Mouse (Mus musculus): ENCODE measurements around the gene Tacc2. TPM values are rescaled to one million over a fixed set of nuclear protein-coding genes. Genes with fewer than 3 reads are reported as not detected.

Gene Tacc2
- polyA plus RNA-seq, 1 experiment from 2014 or later, result 69.4 TPM

GRCm38 (mm10) chr7:130625361-130625760, 48.1 kb downstream of the Tacc2 start:
- Histone ChIP-seq H3K4me1 (0 out of 2 replicates have a peak, but pooled peaks cover 5% of the 10 kb centered on the region), H3K36me3 (no peaks in the 10 kb centered on the region), H3K9ac (no peak overlapping the region), H3K9me3 (replicated peaks) (no peaks in the 10 kb centered on the region), H3K4me3 (no peak overlapping the region), H3K27ac (no peak overlapping the region), H3K27me3 (0 out of 2 replicates have a peak, but pooled peaks cover 2% of the 10 kb centered on the region), H3K4me2 (replicated peaks) (no peak overlapping the region)
- 84% methylated on average over 7 of the region's 7 CpGs for WGBS
- no peak for ATAC-seq (ENCODE audit: low FRiP score)

- WGBS, result 47% methylated on average over 1 of the region's 1 CpGs
- Histone ChIP-seq H3K9ac (no peak overlapping the region), H3K4me3 (no peak overlapping the region), H3K36me3 (no peaks in the 10 kb centered on the region), H3K4me2 (replicated peaks) (no peak overlapping the region), H3K4me1 (0 out of 2 replicates have a peak, but pooled peaks cover 7% of the 10 kb centered on the region), H3K27me3 (no peaks in the 10 kb centered on the region), H3K9me3 (replicated peaks) (no peaks in the 10 kb centered on the region), H3K27ac (no peak overlapping the region)
- no peak for ATAC-seq (ENCODE audit: low FRiP score)
Measured at GRCm38 (mm10) chr7:130628601-130629000, 51.4 kb downstream of the Tacc2 start.

- Histone ChIP-seq H3K4me3 (no peak overlapping the region), H3K36me3 (no peaks in the 10 kb centered on the region), H3K4me2 (replicated peaks) (no peak overlapping the region), H3K9ac (no peak overlapping the region), H3K27me3 (no peaks in the 10 kb centered on the region), H3K27ac (no peak overlapping the region), H3K9me3 (replicated peaks) (no peaks in the 10 kb centered on the region), H3K4me1 (0 out of 2 replicates have a peak, but pooled peaks cover 7% of the 10 kb centered on the region)
- ATAC-seq (ENCODE audit: low FRiP score), result no peak
- 89% methylated on average over 7 of the region's 7 CpGs for WGBS
Measured at GRCm38 (mm10) chr7:130629999-130630398, 52.8 kb downstream of the Tacc2 start.

- Histone ChIP-seq H3K9me3 (replicated peaks) (no peaks in the 10 kb centered on the region), H3K27me3 (no peaks in the 10 kb centered on the region), H3K4me3 (no peak overlapping the region), H3K4me1 (0 out of 2 replicates have a peak, but pooled peaks cover 7% of the 10 kb centered on the region), H3K4me2 (replicated peaks) (no peak overlapping the region), H3K36me3 (no peaks in the 10 kb centered on the region), H3K27ac (no peak overlapping the region), H3K9ac (no peak overlapping the region)
- 89% methylated on average over 3 of the region's 3 CpGs for WGBS
- ATAC-seq (ENCODE audit: low FRiP score), result no peak
Measured at GRCm38 (mm10) chr7:130630956-130631355, 53.7 kb downstream of the Tacc2 start.

- 59% methylated on average over 22 of the region's 22 CpGs for WGBS
Measured at GRCm38 (mm10) chr7:130631553-130632378, 54.5 kb downstream of the Tacc2 start.

GRCm38 (mm10) chr7:130632379-130632732, 55.1 kb downstream of the Tacc2 start:
- Histone ChIP-seq H3K27me3 (no peaks in the 10 kb centered on the region), H3K4me2 (replicated peaks) (no peak overlapping the region), H3K4me1 (0 out of 2 replicates have a peak, but pooled peaks cover 10% of the 10 kb centered on the region), H3K9me3 (replicated peaks) (no peaks in the 10 kb centered on the region), H3K4me3 (no peak overlapping the region), H3K36me3 (no peaks in the 10 kb centered on the region), H3K27ac (no peak overlapping the region), H3K9ac (no peak overlapping the region)
- ATAC-seq (ENCODE audit: low FRiP score), result no peak
- WGBS, result 91% methylated on average over 5 of the region's 5 CpGs

More at GRCm38 (mm10) chr7:130631553-130632378, 54.5 kb downstream of the Tacc2 start:
- Histone ChIP-seq H3K4me1 (0 out of 2 replicates have a peak, but pooled peaks cover 7% of the 10 kb centered on the region), H3K4me3 (no peak overlapping the region), H3K36me3 (no peaks in the 10 kb centered on the region), H3K27me3 (no peaks in the 10 kb centered on the region), H3K27ac (no peak overlapping the region), H3K9me3 (replicated peaks) (no peaks in the 10 kb centered on the region), H3K4me2 (replicated peaks) (no peak overlapping the region), H3K9ac (no peak overlapping the region)
- no peak for ATAC-seq (ENCODE audit: low FRiP score)

GRCm38 (mm10) chr7:130634259-130634871, 57.1 kb downstream of the Tacc2 start:
- no peak overlapping the region for H3K27ac ChIP-seq

GRCm38 (mm10) chr7:130635212-130635611, 58.0 kb downstream of the Tacc2 start:
- 57% methylated on average over 7 of the region's 7 CpGs for WGBS
- H3K4me2 ChIP-seq (replicated peaks), result no peak overlapping the region
- H3K9ac ChIP-seq, result no peak overlapping the region
- no peaks in the 10 kb centered on the region for H3K27me3 ChIP-seq
- no peak for ATAC-seq (ENCODE audit: low FRiP score)
- H3K4me1 ChIP-seq, result 0 out of 2 replicates have a peak, but pooled peaks cover 15% of the 10 kb centered on the region
- H3K27ac ChIP-seq, result no peak overlapping the region
- no peaks in the 10 kb centered on the region for H3K36me3 ChIP-seq
- no peak overlapping the region for H3K4me3 ChIP-seq
- H3K9me3 ChIP-seq (replicated peaks), result no peaks in the 10 kb centered on the region

More at GRCm38 (mm10) chr7:130634259-130634871, 57.1 kb downstream of the Tacc2 start:
- no peak overlapping the region for H3K4me2 ChIP-seq (replicated peaks)
- H3K9ac ChIP-seq, result no peak overlapping the region
- H3K4me1 ChIP-seq, result 0 out of 2 replicates have a peak, but pooled peaks cover 15% of the 10 kb centered on the region
- 85% methylated on average over 4 of the region's 4 CpGs for WGBS
- no peaks in the 10 kb centered on the region for H3K27me3 ChIP-seq
- H3K9me3 ChIP-seq (replicated peaks), result no peaks in the 10 kb centered on the region
- H3K36me3 ChIP-seq, result no peaks in the 10 kb centered on the region
- H3K4me3 ChIP-seq, result no peak overlapping the region
- ATAC-seq (ENCODE audit: low FRiP score), result no peak

- ATAC-seq (ENCODE audit: low FRiP score), result no peak
- no peaks in the 10 kb centered on the region for H3K27me3 ChIP-seq
- no peak overlapping the region for H3K4me2 ChIP-seq (replicated peaks)
- WGBS, result 80% methylated on average over 3 of the region's 3 CpGs
- H3K9ac ChIP-seq, result no peak overlapping the region
- H3K9me3 ChIP-seq (replicated peaks), result no peaks in the 10 kb centered on the region
- 0 out of 2 replicates have a peak, but pooled peaks cover 11% of the 10 kb centered on the region for H3K4me1 ChIP-seq
- no peak overlapping the region for H3K4me3 ChIP-seq
- H3K36me3 ChIP-seq, result no peaks in the 10 kb centered on the region
- no peak overlapping the region for H3K27ac ChIP-seq
Measured at GRCm38 (mm10) chr7:130636274-130636673, 59.0 kb downstream of the Tacc2 start.

GRCm38 (mm10) chr7:130636902-130637301, 59.7 kb downstream of the Tacc2 start:
- H3K4me3 ChIP-seq, result no peak overlapping the region
- H3K27me3 ChIP-seq, result no peaks in the 10 kb centered on the region
- ATAC-seq (ENCODE audit: low FRiP score), result no peak
- H3K36me3 ChIP-seq, result no peaks in the 10 kb centered on the region
- H3K4me1 ChIP-seq, result 0 out of 2 replicates have a peak, but pooled peaks cover 8% of the 10 kb centered on the region
- H3K9ac ChIP-seq, result no peak overlapping the region
- H3K27ac ChIP-seq, result no peak overlapping the region
- no peak overlapping the region for H3K4me2 ChIP-seq (replicated peaks)
- no peaks in the 10 kb centered on the region for H3K9me3 ChIP-seq (replicated peaks)
- 83% methylated on average over 4 of the region's 4 CpGs for WGBS

GRCm38 (mm10) chr7:130637811-130638210, 60.6 kb downstream of the Tacc2 start:
- Histone ChIP-seq H3K36me3 (no peaks in the 10 kb centered on the region), H3K4me2 (replicated peaks) (no peak overlapping the region), H3K9me3 (replicated peaks) (no peaks in the 10 kb centered on the region), H3K4me3 (no peak overlapping the region), H3K4me1 (0 out of 2 replicates have a peak, but pooled peaks cover 8% of the 10 kb centered on the region), H3K27me3 (no peaks in the 10 kb centered on the region), H3K27ac (no peak overlapping the region), H3K9ac (no peak overlapping the region)
- 34% methylated on average over 6 of the region's 6 CpGs for WGBS
- no peak for ATAC-seq (ENCODE audit: low FRiP score)

GRCm38 (mm10) chr7:130640681-130641080, 63.4 kb downstream of the Tacc2 start:
- Histone ChIP-seq H3K36me3 (no peaks in the 10 kb centered on the region), H3K9ac (no peak overlapping the region), H3K27me3 (no peaks in the 10 kb centered on the region), H3K27ac (no peak overlapping the region), H3K4me3 (no peak overlapping the region), H3K9me3 (replicated peaks) (no peaks in the 10 kb centered on the region), H3K4me2 (replicated peaks) (no peak overlapping the region), H3K4me1 (peaks cover 13% of the 10 kb centered on the region)
- ATAC-seq (ENCODE audit: low FRiP score), result no peak
- WGBS, result 92% methylated on average over 9 of the region's 9 CpGs

Data from hindbrain, embryonic 12.5 days (tissue).